Mouse (Mus musculus) embryonic facial prominence, embryonic 11.5 days (tissue): Measurements from ENCODE around the gene Itih1. TPM values are rescaled to one million over a fixed set of nuclear protein-coding genes. Genes with fewer than 3 reads are reported as not detected.

Experiments
- ATAC-seq: fragments of 200-750 bp; cut with Nextera tagmentation; replicated peaks from 2 replicates; pipeline ENCODE4 v1.8.0; 2017; ENCODE audit warnings: low read depth; ENCODE audit not compliant: insufficient number of reproducible peaks, low FRiP score, low TSS enrichment
- DNase-seq: peaks from one replicate; pipeline ENCODE4 v3.0.0-alpha.2; 2015; ENCODE audit warnings: low spot score
- H3K27ac ChIP-seq: fragments of 300-500 bp; sonication (generic); replicated peaks from 2 replicates; pipeline ENCODE4 v1.5.1; 2014; ENCODE audit warnings: mild to moderate bottlenecking, low read depth, low read length, control low read depth
- H3K27me3 ChIP-seq: fragments of 300-500 bp; sonication (generic); 2 replicates; pipeline ENCODE4 v1.6.1; 2014; ENCODE audit warnings: mild to moderate bottlenecking, low read length, moderate library complexity, mixed read lengths; ENCODE audit not compliant: control insufficient read depth, insufficient read depth
- H3K36me3 ChIP-seq: fragments of 300-500 bp; sonication (generic); replicated peaks from 2 replicates; pipeline ENCODE4 v1.6.1; 2014; ENCODE audit warnings: low read depth, mild to moderate bottlenecking, low read length, moderate library complexity, mixed read lengths; ENCODE audit not compliant: control insufficient read depth, insufficient read depth
- H3K4me1 ChIP-seq: fragments of 300-500 bp; sonication (generic); 2 replicates; pipeline ENCODE4 v1.6.1; 2014; ENCODE audit warnings: low read length, mixed read lengths; ENCODE audit not compliant: control insufficient read depth, insufficient read depth
- H3K4me2 ChIP-seq: fragments of 300-500 bp; sonication (generic); 2 replicates; pipeline ENCODE4 v1.6.1; 2014; ENCODE audit warnings: low read depth, mild to moderate bottlenecking, control low read depth, low read length, moderate library complexity
- H3K4me3 ChIP-seq: fragments of 300-500 bp; sonication (generic); 2 replicates; pipeline ENCODE4 v1.5.1; 2014; ENCODE audit warnings: low read depth, low read length, control low read depth
- H3K9ac ChIP-seq: fragments of 300-500 bp; sonication (generic); replicated peaks from 2 replicates; pipeline ENCODE4 v1.6.1; 2014; ENCODE audit warnings: mild to moderate bottlenecking, control low read depth, low read length
- H3K9me3 ChIP-seq: fragments of 300-500 bp; sonication (generic); replicated peaks from 2 replicates; pipeline ENCODE4 v1.6.1; 2016; ENCODE audit warnings: mild to moderate bottlenecking, low read length, inconsistent platforms, mixed read lengths; ENCODE audit not compliant: control insufficient read depth
- WGBS: fragments of 180-500 bp; shearing (Covaris S2); extraction: QIAGEN DNeasy Blood & Tissue Kit; methylation state at CpG from one replicate; pipeline ENCODE4 v1.1.7; 2014; 5-methylcytosine and 5-hydroxymethylcytosine counted together
- polyA plus RNA-seq: library from polyadenylated mRNA; unstranded; fragments of >200 nt; fragmentation: Nextera tagmentation; extraction: Ambion mirVana; gene quantifications from 2 replicates; pipeline ENCODE4 v1.2.1, GENCODE M21; 2014

The Itih1 gene
- polyA plus RNA-seq, 1 experiment from 2014 or later, result not detected

- Histone ChIP-seq H3K4me3 (no peak overlapping the region), H3K4me1 (no peaks in the 10 kb centered on the region), H3K36me3 (no peaks in the 10 kb centered on the region), H3K27me3 (no peaks in the 10 kb centered on the region), H3K9ac (no peak overlapping the region), H3K4me2 (no peak overlapping the region), H3K27ac (no peak overlapping the region), H3K9me3 (no peaks in the 10 kb centered on the region)
- 54% methylated on average over 9 of the region's 9 CpGs for WGBS
- 0 out of 2 replicates have a peak, but pooled peaks have one; percentile 45 for ATAC-seq
- DNase-seq, result peak; percentile 36
Measured at GRCm38 (mm10) chr14:30879794-30880193, 63.3 kb downstream of the Itih1 start.

Other genes starting within 250 kb of the Itih1 start
- gene Sfmbt1, start 228.4 kb downstream of the Itih1 start, polyA plus RNA-seq, result 18.5 and 20.5 TPM in 2 replicates
- gene Tmem110, start 117.7 kb downstream of the Itih1 start, polyA plus RNA-seq, result 31.1 and 36.1 TPM in 2 replicates
- 0.57 and 0.95 TPM in 2 replicates for gene Mustn1, start 64.1 kb downstream of the Itih1 start, polyA plus RNA-seq
- not detected in 2 replicates for gene Itih4, start 56.8 kb downstream of the Itih1 start, polyA plus RNA-seq
- 0.28 and 0.32 TPM in 2 replicates for gene Itih3, start 19.5 kb downstream of the Itih1 start, polyA plus RNA-seq
- 14.0 and 14.6 TPM in 2 replicates for gene Nek4, start 8.1 kb upstream of the Itih1 start, polyA plus RNA-seq
- gene Glt8d1, start 58.1 kb upstream of the Itih1 start, polyA plus RNA-seq, result 59.4 and 59.8 TPM in 2 replicates
- 293 and 321 TPM in 2 replicates for gene Spcs1, start 58.4 kb upstream of the Itih1 start, polyA plus RNA-seq
- 123 and 125 TPM in 2 replicates for gene Pbrm1, start 75.8 kb upstream of the Itih1 start, polyA plus RNA-seq
- gene Gnl3, start 75.9 kb upstream of the Itih1 start, polyA plus RNA-seq, result 113 and 129 TPM in 2 replicates
- 56.8 and 62.3 TPM in 2 replicates for gene Smim4, start 185.7 kb upstream of the Itih1 start, polyA plus RNA-seq
- 462 and 510 TPM in 2 replicates for gene Nt5dc2, start 187.8 kb upstream of the Itih1 start, polyA plus RNA-seq
- 19.8 and 23.6 TPM in 2 replicates for gene Stab1, start 225.4 kb upstream of the Itih1 start, polyA plus RNA-seq